Mouse (Mus musculus) CH12.LX (cell line): ENCODE measurements at regions not wholly inside any gene's neighbourhood (a gene's known extent, or its start where the extent isn't known, plus 50 kb on each side); places are given as distances from the start of the nearest gene placed in this dataset.

Experiments used
- CHD1 ChIP-seq: IDR thresholded peaks from 2 replicates; pipeline ENCODE4 v1.6.1; 2012; ENCODE audit warnings: low read depth, low read length, improper control_type of control experiment, inconsistent platforms
- CTCF ChIP-seq, 2 experiments: IDR thresholded peaks in 1 of 2; conservative IDR thresholded peaks in 1 of 2; 2 replicates each; pipeline ENCODE4 v1.5.1; 2011 to 2012; ENCODE audit warnings: low read depth in 2 of 2, low read length in 2 of 2, improper control_type of control experiment in 1 of 2, inconsistent platforms in 1 of 2, mild to moderate bottlenecking in 1 of 2, moderate library complexity in 1 of 2
- E2F4 ChIP-seq: IDR thresholded peaks from 2 replicates; pipeline ENCODE4 v1.6.1; 2011; ENCODE audit warnings: low read depth, low read length, improper control_type of control experiment; ENCODE audit not compliant: insufficient replicate concordance
- ELF1 ChIP-seq: IDR thresholded peaks from 2 replicates; pipeline ENCODE4 v1.6.1; 2014; ENCODE audit warnings: low read depth, mild to moderate bottlenecking, inconsistent platforms, low read length, improper control_type of control experiment
- HCFC1 ChIP-seq: IDR thresholded peaks from 2 replicates; pipeline ENCODE4 v1.6.1; 2012; ENCODE audit warnings: low read depth, mild to moderate bottlenecking, inconsistent platforms, low read length, improper control_type of control experiment
- JUND ChIP-seq: conservative IDR thresholded peaks from 2 replicates; pipeline ENCODE4 v1.6.1; 2011; ENCODE audit warnings: low read depth, low read length, improper control_type of control experiment
- POLR2AphosphoS2 ChIP-seq: IDR thresholded peaks from 2 replicates; pipeline ENCODE4 v1.6.1; 2011; ENCODE audit warnings: low read depth, low read length, improper control_type of control experiment
- USF2 ChIP-seq: conservative IDR thresholded peaks from 2 replicates; pipeline ENCODE4 v1.6.1; 2011; ENCODE audit warnings: low read depth, low read length, improper control_type of control experiment
- ZC3H11A ChIP-seq: IDR thresholded peaks from 2 replicates; pipeline ENCODE4 v1.6.1; 2012; ENCODE audit warnings: low read depth, mild to moderate bottlenecking, inconsistent platforms, low read length, improper control_type of control experiment
- ZKSCAN1 ChIP-seq: IDR thresholded peaks from 2 replicates; pipeline ENCODE4 v1.6.1; 2012; ENCODE audit warnings: low read depth, inconsistent platforms, low read length, improper control_type of control experiment, borderline replicate concordance

GRCm38 (mm10) chr13:111862316-111862715, 53.5 kb upstream of the Map3k1 start:
- TF ChIP-seq CTCF (conservative IDR thresholded peaks at IDR 0.05 in 1 of 2, IDR thresholded peaks at IDR 0.05 in 1 of 2; ENCODE audit: low read depth in 2 of 2, low read length in 2 of 2) (no peak), CHD1 (no peak), HCFC1 (no peak), POLR2AphosphoS2 (no peak), JUND (no peak), ZKSCAN1 (no peak), USF2 (no peak), ZC3H11A (no peak), ELF1 (no peak), E2F4 (no peak)
